Mouse (Mus musculus) intestine, embryonic 14.5 days (tissue): ENCODE data around the gene Tmem129. TPM values are rescaled to one million over a fixed set of nuclear protein-coding genes. Genes with fewer than 3 reads are reported as not detected.

Experiments
- ATAC-seq: fragments of 200-750 bp; cut with Nextera tagmentation; replicated peaks from 2 replicates; pipeline ENCODE4 v1.8.0; 2017; ENCODE audit warnings: low read depth, moderate number of reproducible peaks, moderate TSS enrichment, moderate library complexity; ENCODE audit not compliant: low FRiP score, low TSS enrichment
- DNase-seq: peaks from one replicate; pipeline ENCODE4 v3.0.0-alpha.2; 2018; ENCODE audit warnings: low spot score
- H3K27ac ChIP-seq: fragments of 300-500 bp; sonication (generic); 2 replicates; pipeline ENCODE4 v1.5.1; 2014; ENCODE audit warnings: low read depth, mild to moderate bottlenecking, control low read depth
- H3K27me3 ChIP-seq: fragments of 300-500 bp; sonication (generic); replicated peaks from 2 replicates; pipeline ENCODE4 v1.6.1; 2014; ENCODE audit warnings: low read length, control low read depth; ENCODE audit not compliant: control insufficient read depth, insufficient read depth
- H3K36me3 ChIP-seq: fragments of 300-500 bp; sonication (generic); 2 replicates; pipeline ENCODE4 v1.6.1; 2014; ENCODE audit warnings: low read length, control low read depth; ENCODE audit not compliant: control insufficient read depth, insufficient read depth
- H3K4me1 ChIP-seq: fragments of 300-500 bp; sonication (generic); replicated peaks from 2 replicates; pipeline ENCODE4 v1.6.1; 2014; ENCODE audit warnings: low read length, control low read depth, mixed read lengths; ENCODE audit not compliant: control insufficient read depth, insufficient read depth
- H3K4me2 ChIP-seq: fragments of 300-500 bp; sonication (generic); 2 replicates; pipeline ENCODE4 v1.6.1; 2014; ENCODE audit warnings: low read length
- H3K4me3 ChIP-seq: fragments of 300-500 bp; sonication (generic); 2 replicates; pipeline ENCODE4 v1.5.1; 2014; ENCODE audit warnings: low read depth, low read length, control low read depth, mixed read lengths
- H3K9ac ChIP-seq: fragments of 300-500 bp; sonication (generic); 2 replicates; pipeline ENCODE4 v1.6.1; 2014; ENCODE audit warnings: mild to moderate bottlenecking, low read length
- H3K9me3 ChIP-seq: fragments of 300-500 bp; sonication (generic); 2 replicates; pipeline ENCODE4 v1.6.1; 2016; ENCODE audit warnings: low read length, control low read depth; ENCODE audit not compliant: control insufficient read depth
- WGBS: fragments of 180-500 bp; shearing (Covaris S2); extraction: QIAGEN DNeasy Blood & Tissue Kit; methylation state at CpG from one replicate; pipeline ENCODE4 v1.1.7; 2014; 5-methylcytosine and 5-hydroxymethylcytosine counted together
- polyA plus RNA-seq: library from polyadenylated mRNA; unstranded; fragments of >200 nt; fragmentation: Nextera tagmentation; extraction: Ambion mirVana; gene quantifications from 2 replicates; pipeline ENCODE4 v1.2.1, GENCODE M21; 2014

The Tmem129 gene
- polyA plus RNA-seq, 1 experiment from 2014 or later, result 39.3 TPM

DNA sequence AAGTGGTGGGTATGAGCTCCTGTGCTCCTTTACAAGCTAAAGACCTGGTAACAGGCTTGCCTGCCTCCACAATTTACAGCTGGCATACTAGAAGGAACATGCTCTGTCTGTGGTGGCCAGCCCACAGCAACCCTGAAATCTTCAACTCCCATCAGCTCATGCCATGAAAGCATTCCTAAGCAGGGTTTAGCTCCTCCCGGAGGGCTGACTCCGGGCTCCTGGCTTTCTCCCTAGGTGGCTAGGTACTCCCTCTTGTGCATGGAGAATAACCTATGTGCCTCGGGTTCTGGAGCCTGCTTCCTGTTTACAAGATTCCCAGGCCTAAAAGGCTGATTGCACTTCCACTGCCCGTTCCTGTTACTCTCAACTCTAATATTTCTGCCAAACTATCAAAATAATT lies 19.4 kb downstream of the Tmem129 start:
- ATAC-seq (no peak), DNase-seq (no peak)
- Histone ChIP-seq H3K36me3 (peaks cover 57% of the 10 kb centered on the region), H3K4me3 (no peak overlapping the region), H3K27ac (no peak overlapping the region), H3K9ac (no peak overlapping the region), H3K9me3 (no peaks in the 10 kb centered on the region), H3K4me1 (no peaks in the 10 kb centered on the region), H3K27me3 (no peaks in the 10 kb centered on the region), H3K4me2 (no peak overlapping the region)
- WGBS, result 39% methylated on average over 4 of the region's 4 CpGs

DNA sequence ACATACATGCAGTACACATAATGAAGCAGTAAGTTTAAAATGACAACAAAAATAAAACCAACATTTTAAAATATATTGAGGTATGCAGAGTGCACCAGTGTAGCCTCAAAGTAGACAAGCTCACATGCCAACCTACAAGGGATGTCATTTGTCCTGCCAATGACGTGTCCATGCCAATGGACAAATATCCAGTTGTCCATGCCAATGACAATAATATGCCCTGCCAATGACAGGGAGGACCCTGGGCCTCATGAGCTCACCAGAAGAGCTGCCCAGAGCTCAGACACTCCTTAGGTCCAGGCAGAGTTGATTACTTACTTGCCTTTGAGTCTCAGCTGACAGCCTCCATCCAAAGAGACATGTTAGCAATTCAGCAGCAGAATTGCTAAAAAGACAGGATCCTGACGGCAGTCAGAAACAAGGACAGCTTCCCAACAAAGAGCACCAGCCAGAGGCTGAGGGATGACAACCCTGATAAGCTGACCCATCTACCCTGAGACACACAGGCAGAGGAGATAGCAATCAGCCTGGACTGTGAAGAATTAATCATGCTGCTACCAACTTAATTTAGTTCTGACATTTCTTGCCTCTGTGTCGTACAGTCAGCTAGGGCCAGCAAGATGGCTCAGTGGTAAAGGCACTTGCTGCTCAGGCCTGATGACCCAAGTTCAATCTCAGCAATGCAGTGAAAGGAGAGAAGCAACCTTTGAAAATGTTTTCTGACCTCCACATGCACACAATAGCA lies 20.4 kb downstream of the Tmem129 start:
- ATAC-seq, result no peak
- Histone ChIP-seq H3K4me2 (no peak overlapping the region), H3K4me3 (no peak overlapping the region), H3K9me3 (no peaks in the 10 kb centered on the region), H3K9ac (no peak overlapping the region), H3K27me3 (no peaks in the 10 kb centered on the region), H3K27ac (no peak overlapping the region), H3K4me1 (no peaks in the 10 kb centered on the region), H3K36me3 (peaks cover 47% of the 10 kb centered on the region)
- whole genome bisulfite sequencing, result 74% methylated on average over 3 of the region's 3 CpGs
- DNase-seq, result no peak

DNA sequence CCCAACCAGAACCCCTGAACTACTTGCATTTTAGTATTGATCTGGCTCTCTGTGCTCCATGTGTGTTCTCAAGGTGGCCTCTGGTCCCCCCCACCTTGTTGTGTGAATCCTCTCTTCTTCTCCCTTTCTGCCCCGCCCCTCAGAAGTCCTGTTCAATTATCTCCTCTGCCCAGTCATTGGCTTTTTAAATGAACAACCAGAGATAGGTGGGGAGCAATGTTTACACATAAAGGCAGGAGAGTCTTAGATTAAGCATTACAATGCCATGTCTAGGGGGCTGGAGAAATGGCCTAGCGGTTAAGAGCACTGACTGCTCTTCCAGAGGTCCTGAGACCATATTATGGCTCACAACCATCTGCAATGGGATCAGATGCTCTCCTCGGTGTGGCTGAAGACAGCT lies 22.9 kb downstream of the Tmem129 start:
- H3K4me2 ChIP-seq, result no peak overlapping the region
- no peak overlapping the region for H3K9ac ChIP-seq
- H3K4me3 ChIP-seq, result no peak overlapping the region
- no peaks in the 10 kb centered on the region for H3K27me3 ChIP-seq
- H3K9me3 ChIP-seq, result no peaks in the 10 kb centered on the region
- 0 out of 2 replicates have a peak, but pooled peaks cover under 1% of the 10 kb centered on the region for H3K4me1 ChIP-seq
- DNase-seq (no peak), ATAC-seq (no peak)
- 87% methylated on average over 3 of the region's 3 CpGs for WGBS
- H3K36me3 ChIP-seq, result peaks cover 25% of the 10 kb centered on the region
- H3K27ac ChIP-seq, result no peak overlapping the region

DNA sequence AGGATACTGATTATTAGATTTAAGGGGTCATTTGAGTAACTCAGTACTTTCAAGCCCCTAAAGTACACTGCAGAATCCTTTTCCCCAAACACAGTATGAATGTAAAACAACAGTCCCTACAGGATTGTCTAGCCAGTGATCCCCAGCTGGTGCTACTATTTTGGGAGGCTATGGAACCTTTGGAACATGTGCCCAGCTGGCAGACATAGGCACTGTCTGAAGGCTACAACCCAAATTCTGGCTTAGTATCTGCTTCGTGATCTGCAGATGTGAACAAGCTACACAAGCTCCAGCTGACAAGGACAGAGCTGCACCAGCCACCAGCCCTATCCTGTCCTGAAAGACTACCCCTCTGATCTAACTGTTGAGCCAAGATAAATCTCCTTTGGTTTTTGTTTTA lies 25.7 kb downstream of the Tmem129 start:
- ATAC-seq (no peak), DNase-seq (no peak)
- Histone ChIP-seq H3K9me3 (no peaks in the 10 kb centered on the region), H3K4me1 (peaks cover 14% of the 10 kb centered on the region), H3K27me3 (no peaks in the 10 kb centered on the region), H3K27ac (no peak overlapping the region), H3K4me2 (no peak overlapping the region), H3K4me3 (no peak overlapping the region), H3K9ac (no peak overlapping the region), H3K36me3 (peaks cover 3% of the 10 kb centered on the region)
- 96% methylated on average over 1 of the region's 1 CpGs for WGBS

DNA sequence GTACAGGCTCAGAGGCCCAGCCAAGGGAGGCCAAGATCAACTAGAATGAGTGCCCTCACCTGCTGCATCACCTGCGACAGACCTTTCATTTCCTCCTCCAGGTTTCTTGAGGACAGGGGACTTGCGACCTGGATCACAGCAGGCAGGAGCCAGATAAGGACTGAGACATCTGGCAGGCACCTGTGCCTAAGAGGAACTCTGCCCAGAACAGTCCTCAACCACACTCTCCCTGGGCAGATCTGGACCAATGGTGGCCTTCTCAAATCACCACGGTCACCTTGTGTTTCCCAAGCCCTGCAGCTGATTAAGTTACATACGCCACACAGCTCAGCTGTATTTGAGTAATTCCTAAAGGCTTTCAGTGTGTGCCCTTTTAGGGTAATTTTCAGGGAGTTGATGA lies 27.6 kb downstream of the Tmem129 start:
- Histone ChIP-seq H3K4me3 (peak overlapping the region; percentile 88; the same call in 1 of the 2 replicates), H3K4me2 (peak overlapping the region; percentile 75; the same call in 1 of the 2 replicates), H3K9me3 (no peaks in the 10 kb centered on the region), H3K4me1 (peaks cover 14% of the 10 kb centered on the region), H3K27ac (peak overlapping the region; percentile 47; the same call in 1 of the 2 replicates), H3K36me3 (no peaks in the 10 kb centered on the region; the same call in 1 of the 2 replicates), H3K27me3 (no peaks in the 10 kb centered on the region), H3K9ac (peak overlapping the region; percentile 51; the same call in 1 of the 2 replicates)
- DNase-seq (no peak), ATAC-seq (no peak)
- WGBS, result 65% methylated on average over 4 of the region's 4 CpGs

DNA sequence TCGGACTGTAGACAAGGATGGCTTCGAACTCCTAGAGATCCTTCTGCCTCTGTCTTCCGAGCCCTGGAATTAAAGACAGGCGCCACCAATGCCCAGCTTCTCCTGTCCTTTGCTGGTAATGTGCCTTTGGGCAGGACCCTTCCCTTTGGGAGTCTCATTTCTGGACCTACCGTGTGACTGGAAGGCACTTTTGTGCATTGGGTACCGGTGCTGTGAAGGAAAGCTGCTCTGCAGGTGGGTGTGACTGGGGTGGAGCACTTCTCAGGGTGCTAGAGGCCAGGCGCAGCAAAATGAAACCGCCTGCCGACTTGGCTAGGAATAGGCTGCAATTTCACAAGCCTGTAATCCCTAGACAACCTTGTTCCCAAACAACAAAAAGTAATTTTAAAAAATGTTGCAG lies 28.2 kb downstream of the Tmem129 start:
- peak overlapping the region; percentile 75 for H3K4me2 ChIP-seq

DNA sequence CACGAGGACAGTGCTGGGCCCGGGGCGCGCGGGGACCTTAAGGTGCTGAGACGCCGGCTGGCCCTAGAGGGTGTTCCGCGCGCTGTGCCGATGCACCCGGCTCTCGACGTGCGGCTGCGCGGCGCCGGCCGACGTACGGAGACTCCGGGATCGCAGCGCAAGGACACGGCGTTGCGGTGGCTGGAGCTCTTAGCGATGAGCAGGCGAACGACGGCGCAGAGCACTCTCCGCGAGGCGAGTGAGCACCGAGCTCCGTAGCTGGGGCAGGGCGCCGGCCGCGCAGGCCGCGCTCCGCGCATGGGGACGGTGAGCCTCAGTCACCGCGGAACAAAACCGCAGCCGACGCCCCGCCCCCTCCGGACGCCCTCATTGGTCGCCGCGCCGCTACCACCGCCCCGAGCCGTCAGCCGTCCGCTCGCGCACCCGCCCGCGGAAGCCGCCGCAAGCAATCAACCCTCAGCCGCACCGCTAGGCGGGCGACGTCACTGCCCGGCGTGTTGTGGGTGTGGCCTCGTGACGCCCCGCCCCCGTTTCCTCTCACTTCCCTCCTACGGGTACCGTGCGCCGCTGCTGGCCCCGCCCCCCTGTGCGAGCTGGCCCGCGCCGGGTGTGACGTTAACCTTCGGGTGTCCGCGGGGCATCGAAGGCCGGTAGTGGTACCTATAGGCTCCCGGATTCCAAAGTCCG lies 28.8 kb downstream of the Tmem129 start, which contains the start of the genes Fam53a and Gm9903:
Gene Fam53a (minus strand): TSS at position 335 of the 687 bp plus-strand sequence.
Gene Gm9903 (plus strand): TSS at position 625 of the 687 bp plus-strand sequence.
- WGBS, result under 1% methylated on average over 98 of the region's 99 CpGs
- Histone ChIP-seq H3K27ac (peak within 1 kb of the TSS; percentile 84), H3K4me1 (peaks cover 14% of the 10 kb centered on the region), H3K9me3 (no peaks in the 10 kb centered on the region), H3K4me3 (peak within 1 kb of the TSS; percentile 88), H3K36me3 (no peaks in the 10 kb centered on the region), H3K27me3 (no peaks in the 10 kb centered on the region), H3K4me2 (peak within 1 kb of the TSS; percentile 90), H3K9ac (peak within 1 kb of the TSS; percentile 89)
- peak; percentile 96 for ATAC-seq
- DNase-seq, result peak; percentile 99

More for the DNA sequence above, 28.2 kb downstream of the Tmem129 start:
- Histone ChIP-seq H3K9ac (peak overlapping the region; percentile 51), H3K9me3 (no peaks in the 10 kb centered on the region), H3K27ac (peak overlapping the region; percentile 47), H3K4me1 (peaks cover 14% of the 10 kb centered on the region), H3K36me3 (no peaks in the 10 kb centered on the region), H3K27me3 (no peaks in the 10 kb centered on the region), H3K4me3 (peak overlapping the region; percentile 88)
- 3% methylated on average over 9 of the region's 9 CpGs for WGBS
- peak; percentile 32; the same call in 1 of the 2 replicates for ATAC-seq
- no peak for DNase-seq

DNA sequence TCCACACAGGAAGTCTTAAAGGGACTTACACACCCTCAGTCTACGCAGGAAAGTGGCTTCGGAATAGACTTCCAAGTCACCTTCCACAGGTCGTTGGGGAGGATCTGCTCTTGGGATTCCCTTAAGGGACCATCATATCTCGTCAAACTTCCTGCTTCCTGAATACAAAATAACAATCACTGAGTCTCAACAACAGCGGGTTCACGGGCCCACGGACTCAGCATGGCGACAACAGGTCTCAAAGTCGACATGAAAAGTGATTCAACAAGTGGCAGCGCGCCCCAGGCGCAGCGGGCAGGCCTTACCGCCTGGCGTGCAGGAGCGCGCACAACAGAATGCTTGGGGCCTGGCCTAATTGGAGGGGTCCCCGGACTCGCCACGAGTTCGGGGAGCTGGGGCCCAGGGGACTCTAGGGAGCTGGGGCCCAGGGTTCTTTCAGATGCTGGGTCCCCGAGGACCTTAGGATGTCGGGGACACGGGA lies 29.4 kb downstream of the Tmem129 start:
- under 1% methylated on average over 24 of the region's 24 CpGs for WGBS
- H3K27ac ChIP-seq, result peak overlapping the region; percentile 84
- H3K27me3 ChIP-seq, result no peaks in the 10 kb centered on the region
- H3K9me3 ChIP-seq, result no peaks in the 10 kb centered on the region
- H3K9ac ChIP-seq, result peak overlapping the region; percentile 89
- H3K4me3 ChIP-seq, result peak overlapping the region; percentile 88
- ATAC-seq (no peak; the same call in 1 of the 2 replicates), DNase-seq (peak; percentile 85)
- H3K36me3 ChIP-seq, result no peaks in the 10 kb centered on the region
- peak overlapping the region; percentile 90 for H3K4me2 ChIP-seq
- H3K4me1 ChIP-seq, result peaks cover 14% of the 10 kb centered on the region
